8 mouse cellular contexts compared by ENCODE assay signal in genomic region chr13:104285031-104285431, GRCm38 (mm10). TPM values are rescaled to one million over a fixed set of nuclear protein-coding genes. Genes with fewer than 3 reads are reported as not detected.
DNase-seq lines count a peak whose midpoint lies in the region; ATAC-seq lines count a peak whose summit lies in the region.

No protein-coding gene starts in this region.

- H3K27me3 ChIP-seq in heart, embryonic 15.5 days = no peaks in the 10 kb centered on the region
- H3K27me3 ChIP-seq in midbrain, embryonic 10.5 days (ENCODE audit: low read depth, poor library complexity, severe bottlenecking) = no peaks in the 10 kb centered on the region

- H3K4me3 ChIP-seq in heart, embryonic 15.5 days = peak overlapping the region; percentile 58; the same call in 1 of the 2 replicates
- no peak overlapping the region for H3K4me3 ChIP-seq in midbrain, embryonic 10.5 days

- peak overlapping the region; percentile 64 for H3K4me2 ChIP-seq in heart, embryonic 15.5 days

- 6% methylated on average over 2 of the region's 2 CpGs for WGBS in heart, embryonic 15.5 days
- 5% methylated on average over 2 of the region's 2 CpGs for WGBS in midbrain, embryonic 10.5 days

- peak; percentile 33 for ATAC-seq in common myeloid progenitor, adult 5-6 weeks (replicated peaks; ENCODE audit: low read depth, poor library complexity, severe bottlenecking)
- no peak for ATAC-seq in heart, embryonic 15.5 days (replicated peaks; ENCODE audit: insufficient number of reproducible peaks, insufficient read depth, low FRiP score, low read depth)

- no peaks in the 10 kb centered on the region for H3K36me3 ChIP-seq in heart, embryonic 15.5 days
- H3K36me3 ChIP-seq in midbrain, embryonic 10.5 days = no peaks in the 10 kb centered on the region

- DNase-seq in cerebellum, adult 11 months = peak; percentile 13
- DNase-seq in cerebellum, adult 11-12 months = no peak
- DNase-seq in B cell, adult 2 months = peak; percentile 28 to 37
- peak; percentile 7 to 34 for DNase-seq in layer of hippocampus, postnatal 10 days (ENCODE audit: low spot score in 2 of 2)
- DNase-seq in midbrain, embryonic 10.5 days (ENCODE audit: low spot score) = peak; percentile 11
- no peak for DNase-seq in testis, postnatal 10 days (ENCODE audit: low spot score)

- peak overlapping the region; percentile 97 for H3K27ac ChIP-seq in heart, embryonic 15.5 days
- no peak overlapping the region for H3K27ac ChIP-seq in midbrain, embryonic 10.5 days (replicated peaks)

- no peaks in the 10 kb centered on the region for H3K9me3 ChIP-seq in heart, embryonic 15.5 days (replicated peaks)
- H3K9me3 ChIP-seq in midbrain, embryonic 10.5 days (replicated peaks) = no peaks in the 10 kb centered on the region

- H3K9ac ChIP-seq in heart, embryonic 15.5 days = no peak overlapping the region

- H3K4me1 ChIP-seq in heart, embryonic 15.5 days (replicated peaks) = 0 out of 2 replicates have a peak, but pooled peaks cover 5% of the 10 kb centered on the region
- peaks cover 40% of the 10 kb centered on the region for H3K4me1 ChIP-seq in midbrain, embryonic 10.5 days

RNA-seq across cellular contexts. Expression of gene Adamts6, which starts 2.6 kb away (rescaled TPM):
- 3.0 and 3.6 TPM in 2 replicates for total RNA-seq in common myeloid progenitor, adult 5-6 weeks (2017)
- polyA plus RNA-seq in heart, embryonic 15.5 days (2015; fragmentation: Nextera tagmentation; extraction: Ambion mirVana) = 4.6 and 5.1 TPM in 2 replicates
- total RNA-seq in layer of hippocampus, postnatal 10 days (2021) = 1 to 10 TPM; 3.5 to 4.2 TPM
- polyA plus RNA-seq in midbrain, embryonic 10.5 days (2016; fragmentation: Nextera tagmentation; extraction: Ambion mirVana) = 1.8 and 3.6 TPM in 2 replicates

RNA-seq across cellular contexts. Expression of gene Ppwd1, which starts 56.4 kb away (rescaled TPM):
- total RNA-seq in common myeloid progenitor, adult 5-6 weeks (2017) = 34.3 and 40.9 TPM in 2 replicates
- 8.7 and 8.8 TPM in 2 replicates for polyA plus RNA-seq in heart, embryonic 15.5 days (2015; fragmentation: Nextera tagmentation; extraction: Ambion mirVana)
- total RNA-seq in layer of hippocampus, postnatal 10 days (2021) = 10 to 100 TPM; 13.2 to 13.7 TPM
- 17.9 and 18.6 TPM in 2 replicates for polyA plus RNA-seq in midbrain, embryonic 10.5 days (2016; fragmentation: Nextera tagmentation; extraction: Ambion mirVana)

RNA-seq across cellular contexts. Expression of gene Cenpk, which starts 56.6 kb away (rescaled TPM):
- 87.1 and 134 TPM in 2 replicates for total RNA-seq in common myeloid progenitor, adult 5-6 weeks (2017)
- polyA plus RNA-seq in heart, embryonic 15.5 days (2015; fragmentation: Nextera tagmentation; extraction: Ambion mirVana) = 36.1 and 38.9 TPM in 2 replicates
- 1 to 10 TPM; 3.0 to 4.5 TPM for total RNA-seq in layer of hippocampus, postnatal 10 days (2021)
- polyA plus RNA-seq in midbrain, embryonic 10.5 days (2016; fragmentation: Nextera tagmentation; extraction: Ambion mirVana) = 78.7 and 89.8 TPM in 2 replicates

Comparison
In these comparisons a context has a peak if more than half of its experiments do, and no peak if none do; other contexts are left out.
1. DNase-seq: peak in cerebellum, adult 11 months (single experiment), B cell, adult 2 months (2 of 2), layer of hippocampus, postnatal 10 days (2 of 2) and midbrain, embryonic 10.5 days (single experiment); none in cerebellum, adult 11-12 months (single experiment) and testis, postnatal 10 days (single experiment).
2. RNA of gene Cenpk, which starts 56.6 kb away (total RNA-seq): 87.1 to 134 TPM in common myeloid progenitor, adult 5-6 weeks; 3.0 to 4.5 TPM in layer of hippocampus, postnatal 10 days; every median in the first group is over 10 times any median in the second.